Mouse (Mus musculus) gastrocnemius, postnatal 25 days (tissue): ENCODE results near the gene Heyl. TPM values are rescaled to one million over a fixed set of nuclear protein-coding genes. Genes with fewer than 3 reads are reported as not detected.
A peak's percentile ranks its signal among the peaks of the same experiment; 100 is the strongest.

ENCODE experiments used
- DNase-seq: peaks from one replicate; pipeline ENCODE4 v3.0.0; 2022
- long read RNA-seq, 2 experiments: library from polyadenylated mRNA; stranded (forward); transcript quantifications; one replicate each; pipeline ENCODE4 v2.0.0; 2021
- total RNA-seq, 2 experiments: library from RNA; stranded (reverse); gene quantifications; 1 replicate in 1 of 2; 2 replicates in 1 of 2; pipeline ENCODE4 v1.2.3; 2021

The Heyl gene
- total RNA-seq: 1 to 10 TPM; 6.7 to 7.4 TPM
- long read RNA-seq, experiment 1, full-length matches to known transcripts: 1 of 1 reads
- long read RNA-seq, experiment 1, partial matches to known transcripts: 0 of 1 reads
- long read RNA-seq, experiment 1, other reads (novel, unspliced or antisense): 0 of 1 reads
- long read RNA-seq, experiment 2, full-length matches to known transcripts: 5 of 7 reads
- long read RNA-seq, experiment 2, partial matches to known transcripts: 0 of 7 reads
- long read RNA-seq, experiment 2, other reads (novel, unspliced or antisense): 2 of 7 reads

DNA sequence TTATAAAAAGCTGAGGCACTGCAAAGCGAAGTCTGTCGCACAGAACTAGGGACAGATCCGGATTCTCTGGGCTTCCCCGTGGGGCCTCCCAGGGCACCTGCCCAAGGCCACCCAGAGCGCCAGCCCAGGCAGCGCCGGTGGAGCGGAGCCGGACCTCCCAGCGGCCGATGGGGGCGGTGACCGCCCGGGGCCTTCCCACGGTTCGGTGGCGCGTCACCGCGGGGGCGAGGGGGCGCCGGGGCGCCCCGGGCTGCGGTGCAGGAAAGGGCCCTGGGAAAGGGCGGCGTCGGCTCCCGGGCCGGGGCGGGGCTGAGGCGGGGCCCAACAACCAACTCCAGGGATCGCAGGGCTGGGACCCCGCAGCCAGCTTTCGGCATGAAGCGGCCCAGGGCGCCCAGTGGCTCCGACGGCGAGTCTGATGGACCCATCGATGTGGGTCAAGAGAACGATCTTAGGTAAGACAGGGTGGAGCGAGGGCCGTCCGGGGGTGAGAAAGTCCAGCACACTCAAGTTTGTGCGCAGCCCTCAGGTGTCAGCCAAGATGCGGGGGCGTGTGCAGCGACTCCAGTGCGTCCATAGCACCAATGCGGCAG, at the start of gene Heyl:
Gene Heyl, plus strand, starts transcription at position 65 of the 593 bp plus-strand sequence.
- peak; percentile 77 for DNase-seq

DNA sequence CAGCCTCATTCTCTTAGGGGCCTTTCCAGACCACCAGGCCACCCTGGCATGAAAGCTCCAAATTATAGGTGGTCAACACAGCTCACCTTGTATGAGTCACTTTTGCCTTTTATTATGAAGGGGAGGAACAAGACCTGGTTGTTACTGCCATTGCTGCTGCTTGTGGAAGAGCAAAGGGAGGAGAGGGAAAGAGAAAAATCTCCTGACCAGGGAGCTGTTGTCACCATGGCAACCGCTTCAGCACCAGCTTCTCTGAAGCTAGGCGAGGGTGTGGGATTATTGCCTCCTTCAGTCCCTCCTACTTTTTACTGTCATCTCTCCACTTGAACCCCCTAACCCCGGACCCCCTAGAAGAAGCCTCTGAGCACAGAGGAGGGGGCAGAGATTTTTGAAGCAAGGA, 48.5 kb upstream of the Heyl start:
- no peak for DNase-seq

DNA sequence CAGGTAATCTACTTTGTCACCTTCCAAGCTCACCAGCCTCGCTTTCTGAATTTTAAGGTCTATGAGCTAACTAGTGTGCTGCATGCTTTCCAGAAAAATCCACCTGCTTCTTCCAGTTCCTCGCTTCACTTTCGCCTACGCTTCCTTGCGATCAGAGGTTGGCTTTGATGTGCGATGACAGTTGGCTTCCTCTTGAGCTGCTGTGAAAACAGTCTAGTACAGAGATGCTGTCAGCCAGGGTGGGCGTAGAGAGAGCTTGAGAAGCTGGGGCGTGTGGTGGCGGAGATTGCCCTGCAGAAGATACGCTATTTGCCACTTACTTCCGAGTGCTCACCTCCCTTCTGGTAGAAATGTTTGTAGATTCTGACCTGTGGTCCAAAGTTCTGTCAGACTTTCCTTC, 41.0 kb upstream of the Heyl start:
- no peak for DNase-seq

DNA sequence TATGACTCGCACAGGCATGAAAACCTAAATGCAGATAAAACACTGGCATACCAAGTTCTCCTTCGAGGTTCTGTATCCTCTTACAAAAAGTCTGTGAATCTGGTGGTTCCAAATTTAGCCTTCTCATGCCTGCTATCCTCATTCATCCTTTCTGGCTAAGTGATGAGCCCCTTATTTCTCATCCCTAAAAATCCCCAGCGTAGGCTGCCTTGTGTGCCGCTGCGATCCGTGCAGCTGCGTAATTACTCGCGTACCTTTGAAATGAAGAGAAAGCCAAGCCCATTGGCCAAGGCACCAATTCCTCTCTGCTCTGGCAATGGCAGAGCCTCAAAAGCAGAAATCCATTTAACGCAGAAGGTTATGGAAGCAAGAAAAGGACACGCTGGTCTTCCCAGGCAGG, 39.6 kb upstream of the Heyl start:
- no peak for DNase-seq

DNA sequence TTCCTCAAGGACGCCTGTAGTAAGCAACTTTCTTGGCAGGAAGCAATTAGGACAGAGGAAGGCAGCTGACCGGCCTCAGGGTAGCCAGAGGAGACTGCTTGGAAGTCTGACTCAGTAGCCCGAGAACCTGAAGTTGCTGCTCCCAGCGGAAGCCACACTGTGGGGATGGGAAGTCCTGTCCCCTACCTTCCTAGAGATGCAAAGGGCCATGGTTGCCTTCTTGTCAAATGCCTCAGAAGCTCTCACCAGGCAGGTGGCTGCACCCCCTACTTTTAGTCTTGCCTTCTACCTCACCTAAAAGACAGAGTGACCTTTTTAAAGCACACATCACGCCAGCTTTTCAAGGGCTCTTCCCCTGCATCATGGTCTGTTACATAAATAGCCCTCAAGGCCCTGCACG, 36.7 kb upstream of the Heyl start:
- DNase-seq: no peak

DNA sequence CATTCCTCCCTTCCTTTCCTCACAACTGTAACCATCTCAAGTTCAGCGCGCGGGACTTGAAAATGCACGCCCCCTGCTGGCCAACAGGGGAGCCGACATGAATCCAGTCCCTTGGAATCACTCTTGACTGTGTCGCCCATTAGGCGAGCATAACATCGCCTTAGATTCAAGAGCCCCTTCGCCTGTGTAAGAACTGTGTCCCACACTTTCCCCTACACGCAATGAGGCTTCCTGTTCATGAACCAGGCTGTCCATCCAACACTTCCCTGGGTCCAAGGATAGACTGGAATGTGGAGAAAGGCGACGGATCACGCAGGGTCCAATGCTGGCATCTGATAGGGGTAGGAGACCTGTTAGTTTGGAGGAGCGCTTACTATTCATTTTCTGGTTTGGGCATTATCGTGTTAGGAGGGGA, 32.6 kb upstream of the Heyl start:
- peak; percentile 31 for DNase-seq

DNA sequence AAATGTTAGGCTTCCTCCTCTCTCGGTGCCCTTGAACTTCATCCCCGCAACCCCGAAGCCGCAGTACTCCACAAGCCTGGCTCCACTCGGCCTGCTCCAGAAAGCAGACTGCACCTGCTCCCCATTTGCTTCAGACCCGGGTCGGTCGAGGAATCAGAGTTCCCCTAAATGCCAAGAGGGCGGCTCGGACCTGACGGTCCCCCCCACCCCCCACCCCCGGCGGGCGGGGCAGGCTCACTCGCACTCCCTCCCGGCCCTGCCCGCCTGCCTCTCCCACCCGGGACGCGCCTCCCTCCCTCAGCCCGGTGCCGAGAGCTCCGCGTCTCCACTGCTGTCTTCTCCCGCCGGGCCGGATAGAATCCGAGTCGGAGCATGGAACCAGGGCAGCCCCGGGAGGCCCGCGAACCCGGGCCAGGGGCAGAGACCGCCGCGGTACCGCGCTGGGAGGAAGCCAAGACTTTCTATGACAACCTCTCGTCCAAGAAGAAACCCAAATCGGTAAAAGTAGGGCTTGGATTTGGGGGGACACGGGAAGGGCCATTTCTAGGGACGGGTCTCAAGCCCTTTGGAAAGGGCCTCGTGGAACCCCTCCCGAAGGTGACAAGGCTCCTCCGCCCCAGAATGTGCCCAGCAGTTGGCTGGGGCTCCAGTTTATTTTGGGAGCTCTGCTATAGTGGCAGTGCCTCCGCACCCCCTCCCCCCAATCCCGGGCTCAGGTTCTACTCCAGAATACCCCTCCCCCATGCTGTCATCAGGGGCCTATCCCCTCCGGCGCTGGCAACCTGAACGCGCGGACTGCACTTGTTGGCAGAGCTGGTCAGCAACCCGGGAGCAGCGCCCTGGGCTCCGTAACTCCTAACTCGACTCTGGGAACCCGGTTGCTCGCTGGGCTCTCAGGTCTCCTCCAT, 31.9 kb upstream of the Heyl start, which contains the start of gene Nt5c1a:
Gene Nt5c1a, plus strand, starts transcription at position 319 of the 908 bp plus-strand sequence.
- DNase-seq: peak; percentile 79

DNA sequence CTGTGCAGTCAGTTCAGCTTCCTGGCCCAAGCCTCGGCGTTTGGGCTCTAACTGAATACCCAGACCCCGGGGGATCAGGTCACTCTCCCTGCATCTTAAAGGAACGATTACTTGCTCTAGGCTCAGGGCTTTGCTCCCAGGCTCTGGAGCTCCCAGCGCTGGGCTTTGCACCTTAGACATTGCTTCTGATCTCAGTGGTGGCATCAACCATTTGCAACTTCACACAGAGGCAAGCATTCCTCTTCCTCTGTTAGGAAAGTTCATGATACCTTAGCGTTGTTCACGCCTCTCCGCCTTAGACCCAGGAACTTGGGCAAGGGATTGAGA, 31.3 kb upstream of the Heyl start:
- DNase-seq: no peak

DNA sequence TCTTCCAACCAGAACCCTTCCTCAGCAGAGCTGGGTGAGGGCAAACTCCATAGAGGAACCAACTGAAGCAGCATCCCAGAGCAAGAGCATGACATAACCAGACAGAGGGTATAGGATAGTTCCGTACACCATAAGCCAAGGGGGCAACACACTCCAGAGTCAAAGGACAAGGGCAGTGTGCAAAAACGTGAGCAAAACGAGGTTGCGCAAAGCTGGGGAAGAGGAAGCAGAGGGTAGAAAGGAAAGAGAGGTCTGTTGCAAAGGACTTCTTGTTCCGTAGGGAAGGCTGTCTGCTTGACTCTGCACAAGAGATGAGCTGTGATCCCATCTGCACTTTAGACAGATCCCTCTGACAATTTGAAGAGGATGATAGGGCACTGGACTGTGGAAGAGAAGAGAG, 26.0 kb upstream of the Heyl start:
- no peak for DNase-seq

DNA sequence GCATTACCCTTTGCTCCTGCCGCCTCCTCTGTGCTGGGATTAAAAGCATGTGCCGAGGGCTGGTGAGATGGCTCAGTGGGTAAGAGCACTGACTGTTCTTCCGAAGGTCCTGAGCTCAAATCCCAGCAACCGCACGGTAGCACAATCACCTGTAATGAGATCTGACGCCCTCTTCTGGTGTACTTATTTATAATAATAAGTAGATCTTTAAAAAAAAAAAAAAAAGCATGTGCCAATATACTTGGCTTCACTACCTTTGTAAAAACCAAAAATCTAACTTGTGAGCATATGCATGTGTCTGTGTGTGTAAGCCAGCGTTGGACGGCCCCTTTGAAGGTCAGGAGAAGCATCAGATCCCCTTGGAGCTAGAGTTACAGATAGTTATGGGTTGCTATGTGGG, 22.4 kb upstream of the Heyl start:
- DNase-seq: no peak

DNA sequence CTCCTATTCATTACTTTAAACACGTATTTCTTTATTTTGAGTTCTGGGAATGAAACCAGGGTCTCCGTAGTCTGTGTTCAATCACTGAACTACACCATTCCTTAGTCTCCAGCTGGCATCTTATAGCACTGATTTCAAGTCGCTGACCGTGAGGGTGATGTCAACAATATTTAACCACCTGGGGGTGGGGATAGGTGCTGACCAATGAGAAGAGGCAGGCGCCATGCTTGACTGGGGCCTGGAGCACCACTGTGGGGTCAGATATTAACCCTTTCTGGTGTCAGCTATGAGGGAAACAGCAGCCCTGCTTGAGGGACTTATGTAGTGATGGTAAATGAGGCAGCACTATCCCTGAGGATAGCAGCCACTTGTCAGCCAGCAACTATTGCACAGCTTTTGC, 21.9 kb upstream of the Heyl start:
- DNase-seq: no peak

DNA sequence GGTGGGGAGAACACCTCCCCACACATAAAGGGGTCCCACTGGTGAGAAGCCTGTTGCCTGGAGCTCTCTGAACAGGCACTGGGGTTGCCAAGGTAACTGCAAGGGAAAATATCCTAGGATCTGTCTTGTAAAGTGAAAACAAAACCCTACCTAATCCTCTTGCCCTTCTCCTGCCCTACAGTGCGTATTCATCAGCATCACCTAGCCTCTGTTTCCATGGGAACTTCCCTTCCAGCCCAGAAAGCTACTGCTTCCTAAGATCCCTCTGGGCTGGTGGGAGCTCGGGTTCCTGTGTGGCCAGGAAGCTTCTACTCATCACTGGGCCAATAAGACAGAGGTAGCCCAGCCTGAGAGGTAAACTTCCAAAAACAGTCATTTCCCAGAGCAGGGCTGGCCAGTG, 21.0 kb upstream of the Heyl start:
- DNase-seq: no peak

DNA sequence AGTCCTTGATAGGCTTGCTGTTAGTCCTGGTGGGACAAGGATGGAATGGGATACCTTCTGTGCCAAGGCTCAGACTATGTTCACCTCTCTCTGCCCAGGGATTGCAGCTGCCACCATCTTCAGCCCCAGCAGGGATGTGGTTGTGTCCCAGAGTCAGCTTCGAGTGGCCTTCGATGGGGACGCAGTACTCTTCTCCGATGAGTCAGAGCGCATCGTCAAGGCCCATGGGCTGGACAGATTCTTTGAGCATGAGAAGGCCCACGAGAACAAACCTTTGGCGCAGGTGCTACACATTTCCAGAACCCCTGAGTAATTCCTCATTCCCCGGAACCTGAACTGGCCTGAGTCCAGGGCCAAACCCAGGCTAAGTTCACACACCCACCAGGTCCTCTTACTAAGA, 19.4 kb upstream of the Heyl start:
- no peak for DNase-seq

DNA sequence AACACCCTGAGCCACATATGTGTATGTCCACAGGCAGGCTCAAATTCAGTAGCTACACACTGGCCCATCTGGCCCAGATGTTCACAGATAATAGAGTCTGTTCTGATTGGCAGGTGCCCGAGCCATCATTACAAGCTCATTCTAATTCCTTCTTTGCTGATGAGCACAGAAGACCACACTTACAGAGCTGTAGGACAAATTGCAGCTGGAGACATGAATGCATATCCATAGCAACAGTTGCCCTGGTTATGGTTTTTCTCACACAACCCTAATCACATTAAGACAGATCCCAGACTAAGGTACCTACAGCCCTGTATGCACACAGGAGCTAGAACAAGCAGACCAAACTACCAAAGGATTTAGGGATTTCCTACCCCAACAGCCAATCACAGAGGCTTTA, 18.0 kb upstream of the Heyl start:
- no peak for DNase-seq

DNA sequence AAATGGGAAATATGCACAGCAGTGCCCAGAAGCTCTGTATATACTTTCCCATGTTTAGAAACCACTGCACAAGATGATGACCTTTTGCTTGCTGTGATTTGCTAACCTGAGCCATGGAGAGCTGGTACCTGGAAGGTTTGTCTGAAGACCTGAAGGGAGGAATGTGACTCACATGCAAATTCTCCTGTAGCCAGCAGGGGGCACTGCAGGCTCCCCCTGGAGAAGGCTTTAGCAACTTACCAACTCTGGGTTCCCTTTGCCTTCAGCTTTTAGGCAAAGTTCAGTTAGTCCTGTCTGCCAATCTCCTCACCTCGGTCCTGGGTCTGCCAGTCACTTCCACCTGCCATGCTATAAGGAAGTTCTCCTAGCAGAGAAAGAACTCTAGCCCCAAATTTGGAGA, 16.6 kb upstream of the Heyl start:
- no peak for DNase-seq

DNA sequence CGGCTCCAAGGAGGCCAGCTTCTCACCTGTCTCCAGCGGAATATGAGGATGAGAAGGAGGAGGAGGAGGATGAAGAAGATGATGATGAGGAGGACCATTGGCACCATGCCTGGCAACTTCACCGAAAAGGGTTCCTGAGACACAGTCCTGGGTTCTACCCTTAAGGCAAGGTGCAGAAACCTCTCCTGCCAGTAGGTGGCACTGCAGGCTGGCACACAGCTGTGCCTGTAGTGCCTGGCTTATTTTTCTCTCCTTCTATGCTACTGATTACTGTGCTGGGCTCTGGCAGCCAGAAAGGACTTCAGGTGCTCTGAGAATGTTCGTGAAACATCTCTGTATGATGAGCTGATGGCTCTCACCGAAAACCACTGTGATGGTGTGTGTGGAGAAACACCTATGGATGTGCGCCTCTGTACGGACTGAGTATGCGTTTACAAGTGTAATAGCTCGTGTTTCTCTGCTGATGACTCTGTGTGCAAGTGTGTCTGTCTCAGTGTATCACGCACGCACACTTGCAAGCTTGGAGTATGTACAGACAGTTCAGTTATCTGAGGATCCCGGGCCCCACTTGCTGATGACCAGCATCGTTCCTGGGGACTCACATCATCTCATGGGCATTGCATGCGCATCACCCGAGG, 13.5 kb upstream of the Heyl start:
- DNase-seq: peak; percentile 22

DNA sequence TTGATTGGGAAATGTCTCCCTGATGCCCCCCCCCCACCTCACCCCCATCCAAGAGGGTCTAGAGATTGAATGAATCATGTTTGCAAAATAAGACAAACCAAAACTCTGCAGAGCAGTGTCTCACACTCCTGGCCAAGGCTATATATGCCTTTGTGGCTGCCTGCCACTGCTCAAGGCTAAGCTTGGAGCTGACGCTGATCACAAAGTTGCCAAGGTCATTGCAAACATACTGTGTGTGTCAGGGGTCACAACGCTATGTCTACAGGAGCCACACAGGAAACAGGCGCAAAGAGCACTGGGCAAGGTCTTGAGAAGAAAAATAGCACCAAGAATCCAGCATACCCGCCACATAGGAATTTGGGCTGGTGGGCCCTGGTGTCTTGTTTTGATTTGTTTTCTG, 12.7 kb upstream of the Heyl start:
- DNase-seq: no peak

DNA sequence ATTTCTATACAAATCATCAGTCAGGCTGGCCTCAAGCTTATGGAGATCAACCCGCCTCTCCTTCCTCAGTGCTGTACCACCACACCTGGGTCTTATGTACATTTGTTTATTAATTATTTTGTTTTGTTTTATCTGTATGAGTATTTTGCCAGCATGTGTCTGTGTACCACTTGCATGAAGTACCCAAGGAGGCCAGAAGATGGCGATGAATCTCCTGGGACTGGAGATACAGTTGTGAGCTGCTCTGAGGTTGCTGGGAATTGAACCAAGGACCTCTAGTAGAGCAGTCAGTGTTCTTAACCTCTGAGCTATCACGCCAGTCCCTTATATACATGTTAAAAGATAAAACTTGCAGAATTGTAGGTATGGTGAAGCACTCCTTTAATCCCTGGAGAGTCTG, 10.0 kb upstream of the Heyl start:
- DNase-seq: no peak

DNA sequence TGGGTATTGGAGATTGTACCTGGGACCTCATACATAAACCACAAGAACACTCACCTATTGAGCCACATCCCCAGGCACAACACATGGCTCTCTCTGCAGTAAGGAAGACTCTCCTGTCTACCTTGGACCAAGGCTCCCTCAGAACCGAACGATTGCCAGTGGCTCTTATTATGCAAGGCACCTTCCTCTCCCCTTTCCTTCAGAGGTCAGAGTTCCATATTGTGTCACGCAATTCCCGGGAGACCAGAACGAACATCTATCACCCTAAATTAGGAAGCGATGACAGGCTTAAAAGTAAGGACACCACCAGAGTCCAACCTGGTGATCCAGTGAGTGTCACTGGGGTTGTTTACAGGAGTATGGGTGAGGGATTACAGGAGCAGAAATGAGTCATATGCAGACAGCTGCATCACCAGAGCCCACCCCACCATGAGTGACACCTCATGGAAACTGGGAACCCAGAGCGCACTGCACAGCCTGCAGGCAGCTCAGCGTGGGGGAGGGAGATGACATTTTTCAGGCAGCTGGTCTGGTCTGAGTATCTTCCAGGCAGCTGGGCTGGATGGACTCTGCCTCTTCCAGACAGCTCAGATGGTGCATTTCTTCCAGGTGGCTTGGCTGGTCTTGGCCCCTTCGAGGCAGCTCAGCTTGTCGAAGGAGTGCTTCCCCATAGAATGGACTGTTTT, 7.5 kb upstream of the Heyl start:
- DNase-seq: peak; percentile 81

DNA sequence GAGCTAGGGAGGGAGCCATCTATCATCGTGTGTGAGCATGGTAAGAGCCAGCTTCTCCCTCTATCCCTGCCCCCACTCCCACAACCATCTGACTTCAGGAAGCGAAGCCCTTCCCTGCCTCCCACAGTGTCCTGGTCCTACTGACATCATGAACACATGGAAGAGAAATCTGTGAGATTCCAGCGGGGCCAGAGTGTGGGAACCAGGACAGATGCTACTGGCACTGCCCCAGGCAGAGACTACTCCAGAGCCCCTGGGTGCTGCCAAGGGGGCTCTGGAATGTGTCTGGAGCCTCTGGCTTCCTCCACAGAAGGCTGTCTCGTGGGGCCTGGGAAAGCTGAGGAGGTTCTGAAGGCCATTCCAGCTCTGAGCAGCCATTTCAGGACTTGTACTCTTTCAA, 5.6 kb upstream of the Heyl start:
- peak; percentile 79 for DNase-seq

DNA sequence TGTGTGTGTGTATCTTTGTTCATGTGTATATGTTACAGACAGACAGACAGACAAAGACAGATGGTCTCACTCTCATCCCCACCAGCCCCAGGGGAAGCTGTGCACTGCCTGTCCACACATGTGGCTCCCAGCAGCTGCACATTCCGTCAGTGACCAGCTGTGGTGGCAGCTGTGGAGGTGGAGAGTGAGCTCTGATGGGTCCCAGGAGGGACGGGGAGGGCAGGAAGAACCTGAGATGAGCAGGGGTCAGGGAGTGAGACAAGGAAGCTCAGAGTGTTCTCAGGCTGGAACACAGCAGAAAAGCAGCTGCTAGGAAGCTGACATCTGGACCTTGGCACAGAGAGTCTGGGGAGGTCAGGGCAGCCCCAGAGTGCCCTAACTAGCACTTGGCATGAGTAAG, 5.1 kb upstream of the Heyl start:
- peak; percentile 80 for DNase-seq

DNA sequence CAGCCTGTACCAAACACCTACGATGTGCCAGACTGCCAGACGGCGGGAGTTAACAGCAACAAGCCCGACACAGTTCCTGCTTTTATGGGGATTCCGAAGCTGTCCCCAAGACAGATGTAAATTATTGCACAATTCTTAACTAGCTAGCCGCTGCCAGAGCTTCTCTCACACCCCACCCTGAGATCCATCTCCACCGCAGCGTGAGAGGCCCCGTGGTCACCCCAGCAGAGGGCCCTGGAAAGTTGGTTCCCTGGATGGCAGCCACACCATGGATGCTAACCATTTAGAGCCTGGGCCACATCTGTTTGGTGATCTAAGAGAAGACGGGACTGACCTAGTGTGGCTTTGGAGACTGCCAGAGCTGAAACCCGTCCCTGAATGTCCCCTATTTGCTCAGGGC, 4.2 kb upstream of the Heyl start:
- peak; percentile 66 for DNase-seq
